Mouse (Mus musculus) lung, postnatal 10 days (tissue): ENCODE measurements at regions not wholly inside any gene's neighbourhood (a gene's known extent, or its start where the extent isn't known, plus 50 kb on each side); places are given as distances from the start of the nearest gene placed in this dataset.
"Not testable (repeated sequence)": the region's sequence is repeated elsewhere in the genome, so short reads cannot be mapped to it uniquely, and the experiment has no call there.

ENCODE experiments used
- DNase-seq: peaks from one replicate; pipeline ENCODE4 v3.0.0; 2021

- no peak for DNase-seq
These were observed 90.1 kb upstream of the Vrk2 start for GRCm38 (mm10) chr11:26683850-26684249.

DNA sequence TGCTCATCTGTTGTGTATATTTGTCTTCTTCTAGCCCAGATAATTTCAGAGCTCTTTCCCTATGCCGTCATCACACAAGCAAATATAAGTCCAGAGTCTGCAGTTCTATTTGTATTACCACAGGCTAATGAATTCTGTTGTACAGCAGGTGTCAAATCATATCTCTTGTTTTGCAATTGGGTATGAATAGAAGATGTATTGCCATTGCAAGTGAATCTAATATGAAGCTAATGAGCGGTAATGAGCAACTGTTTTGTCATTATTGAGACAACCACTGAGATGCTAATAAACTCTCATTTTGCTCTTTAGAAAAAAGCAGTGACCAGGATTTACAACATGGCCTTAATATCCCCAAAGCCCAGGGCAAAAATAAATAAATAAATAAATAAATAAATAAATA, 73.5 kb upstream of the Vrk2 start:
- DNase-seq = no peak

- no peak for DNase-seq
These were observed 67.1 kb upstream of the Vrk2 start for GRCm38 (mm10) chr11:26660878-26661277.

GRCm38 (mm10) chr11:26649165-26649564, 55.4 kb upstream of the Vrk2 start:
- DNase-seq = not testable (repeated sequence)
